Mouse (Mus musculus) thymus, adult 2 months (tissue): ENCODE data around the gene Hcfc1r1.

Source experiments
- CTCF ChIP-seq: fragments of 200-500 bp; IDR thresholded peaks from 2 replicates; pipeline ENCODE4 v1.5.1; 2012; ENCODE audit warnings: mild to moderate bottlenecking, control low read depth, low read length, moderate library complexity, borderline replicate concordance; ENCODE audit not compliant: control insufficient read depth, poor library complexity, insufficient read depth; ENCODE audit errors: extremely low read depth
- POLR2A ChIP-seq: fragments of 200-500 bp; IDR thresholded peaks from 2 replicates; pipeline ENCODE4 v1.6.1; 2012; ENCODE audit warnings: mild to moderate bottlenecking, low read length, control low read depth, moderate library complexity; ENCODE audit not compliant: control insufficient read depth, poor library complexity, insufficient read depth; ENCODE audit errors: extremely low read depth

GRCm38 (mm10) chr17:23671519-23671918, 1.9 kb upstream of the Hcfc1r1 start:
- TF ChIP-seq POLR2A, result no peak
- TF ChIP-seq CTCF, result no peak
